Mouse (Mus musculus) liver, embryonic 13.5 days (tissue): ENCODE measurements around the gene Tfap4. TPM values are rescaled to one million over a fixed set of nuclear protein-coding genes. Genes with fewer than 3 reads are reported as not detected.

ENCODE experiments used
- ATAC-seq: fragments of 200-750 bp; cut with Nextera tagmentation; 2 replicates; pipeline ENCODE4 v1.8.0; 2017; ENCODE audit warnings: low read depth, mild to moderate bottlenecking, moderate number of reproducible peaks, moderate library complexity
- DNase-seq: peaks from one replicate; pipeline ENCODE4 v3.0.0; 2022
- H3K27ac ChIP-seq: fragments of 300-500 bp; sonication (generic); 2 replicates; pipeline ENCODE4 v1.5.1; 2015; ENCODE audit warnings: moderate library complexity, mild to moderate bottlenecking, inconsistent platforms
- H3K27me3 ChIP-seq: fragments of 300-500 bp; sonication (generic); 2 replicates; pipeline ENCODE4 v1.6.1; 2015; ENCODE audit warnings: mild to moderate bottlenecking, inconsistent platforms
- H3K36me3 ChIP-seq: fragments of 300-500 bp; sonication (generic); 2 replicates; pipeline ENCODE4 v1.6.1; 2015; ENCODE audit warnings: mild to moderate bottlenecking, inconsistent platforms
- H3K4me1 ChIP-seq: fragments of 300-500 bp; sonication (generic); replicated peaks from 2 replicates; pipeline ENCODE4 v1.6.1; 2015; ENCODE audit warnings: inconsistent platforms
- H3K4me2 ChIP-seq: fragments of 300-500 bp; sonication (generic); 2 replicates; pipeline ENCODE4 v1.6.1; 2015; ENCODE audit warnings: inconsistent platforms, mild to moderate bottlenecking, moderate library complexity
- H3K4me3 ChIP-seq: fragments of 300-500 bp; sonication (generic); replicated peaks from 2 replicates; pipeline ENCODE4 v1.5.1; 2015; ENCODE audit warnings: mild to moderate bottlenecking, inconsistent platforms
- H3K9ac ChIP-seq: fragments of 300-500 bp; sonication (generic); 2 replicates; pipeline ENCODE4 v1.6.1; 2015; ENCODE audit warnings: mild to moderate bottlenecking, inconsistent platforms
- H3K9me3 ChIP-seq: fragments of 300-500 bp; sonication (generic); replicated peaks from 2 replicates; pipeline ENCODE4 v1.6.1; 2016; ENCODE audit warnings: inconsistent platforms
- WGBS: fragments of 180-500 bp; shearing (Covaris S2); methylation state at CpG from one replicate; pipeline ENCODE4 v1.1.7; 2015; ENCODE audit not compliant: insufficient replicate concordance; 5-methylcytosine and 5-hydroxymethylcytosine counted together
- polyA plus RNA-seq: library from polyadenylated mRNA; unstranded; fragments of >200 nt; fragmentation: Nextera tagmentation; extraction: Ambion mirVana; gene quantifications from 2 replicates; pipeline ENCODE4 v1.2.1, GENCODE M21; 2015

Tfap4 gene
- polyA plus RNA-seq, 1 experiment from 2014 or later = 8.4 TPM

DNA sequence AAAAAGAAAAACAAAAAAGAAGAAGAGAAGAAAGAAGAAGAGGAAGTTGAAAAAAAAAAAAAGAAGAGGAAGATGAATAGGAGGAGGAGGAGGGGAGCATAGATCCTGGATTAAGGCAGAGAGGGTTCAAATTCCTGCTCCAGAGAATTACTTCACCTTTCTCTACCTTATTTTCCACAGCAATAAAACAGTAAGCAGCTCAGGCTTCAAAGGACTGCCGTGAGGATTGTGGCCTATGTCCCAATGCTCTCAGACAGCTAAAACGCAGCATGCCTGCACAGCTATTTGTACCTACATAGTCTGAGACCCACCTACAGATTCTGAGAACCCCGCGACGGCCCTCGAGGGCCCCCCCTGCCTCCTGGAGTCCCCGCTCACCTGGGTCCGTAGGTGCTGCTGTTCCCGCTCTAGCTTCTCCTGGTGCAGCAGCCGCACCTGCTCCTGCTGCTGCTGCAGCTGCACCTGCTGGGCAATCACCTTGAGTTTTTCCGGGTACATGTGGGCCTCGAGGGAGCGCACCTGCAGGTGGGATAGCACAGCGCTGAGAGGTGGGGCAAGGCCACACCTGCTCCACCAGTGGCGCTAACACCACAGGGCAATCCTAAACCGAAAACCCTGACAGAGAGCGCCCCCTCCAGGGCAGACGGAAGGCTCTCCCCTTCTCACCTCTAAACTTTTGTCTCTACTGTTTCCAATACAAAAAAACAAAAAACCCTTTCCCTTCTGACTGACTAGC lies 10.5 kb downstream of the Tfap4 start:
- no peak for DNase-seq
- Histone ChIP-seq H3K27ac (no peak overlapping the region), H3K4me2 (no peak overlapping the region), H3K27me3 (no peaks in the 10 kb centered on the region), H3K4me1 (peaks cover 50% of the 10 kb centered on the region), H3K9me3 (no peaks in the 10 kb centered on the region), H3K36me3 (peaks cover 72% of the 10 kb centered on the region), H3K4me3 (no peak overlapping the region), H3K9ac (no peak overlapping the region)
- no peak for ATAC-seq
- WGBS = 86% methylated on average over 18 of the region's 18 CpGs

DNA sequence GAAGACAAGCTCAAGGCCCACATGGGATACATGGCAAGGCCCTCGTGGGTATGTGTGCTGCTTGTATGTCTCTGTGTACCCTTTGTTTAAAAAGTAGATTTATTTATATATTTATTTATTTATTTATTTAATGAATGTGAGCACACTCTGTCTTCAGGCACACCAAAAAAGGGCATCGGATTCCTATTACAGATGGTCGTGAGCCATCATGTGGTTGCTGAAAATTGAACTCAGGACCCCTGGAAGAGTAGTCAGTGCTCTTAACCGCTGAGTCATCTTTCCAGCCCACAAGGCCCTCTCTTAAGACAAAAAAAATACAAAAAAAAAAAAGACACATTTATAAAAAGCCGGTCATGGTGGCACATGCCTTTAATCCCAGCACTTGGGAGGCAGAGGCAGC lies 12.0 kb downstream of the Tfap4 start:
- Histone ChIP-seq H3K27ac (no peak overlapping the region), H3K9me3 (no peaks in the 10 kb centered on the region), H3K36me3 (peaks cover 72% of the 10 kb centered on the region), H3K4me2 (no peak overlapping the region), H3K4me3 (no peak overlapping the region), H3K4me1 (peaks cover 44% of the 10 kb centered on the region), H3K27me3 (no peaks in the 10 kb centered on the region), H3K9ac (no peak overlapping the region)
- WGBS = 77% methylated on average over 5 of the region's 5 CpGs
- DNase-seq (no peak), ATAC-seq (no peak)

DNA sequence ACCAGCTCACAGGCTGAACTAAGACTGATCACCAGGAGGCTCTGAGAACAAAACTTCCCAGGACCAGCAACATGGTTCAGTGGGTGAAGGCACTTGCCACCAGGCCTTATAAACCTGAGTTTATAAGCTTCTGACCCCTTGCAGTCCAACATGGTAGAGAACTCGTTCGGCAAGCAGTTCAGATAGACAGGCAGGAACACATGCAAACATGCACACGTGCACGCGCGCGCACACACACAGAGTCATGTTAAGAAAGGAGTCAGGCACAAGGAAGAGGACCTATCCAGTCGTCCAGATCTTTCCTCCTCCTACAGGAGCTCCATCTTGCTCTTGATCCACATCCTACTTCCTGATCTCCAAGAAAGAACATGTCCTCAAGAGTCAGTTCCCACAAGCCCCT lies 12.8 kb downstream of the Tfap4 start:
- H3K27ac ChIP-seq = no peak overlapping the region
- no peaks in the 10 kb centered on the region for H3K9me3 ChIP-seq
- ATAC-seq (no peak), DNase-seq (no peak)
- H3K27me3 ChIP-seq = no peaks in the 10 kb centered on the region
- 87% methylated on average over 8 of the region's 8 CpGs for WGBS
- H3K36me3 ChIP-seq = peaks cover 70% of the 10 kb centered on the region
- H3K4me2 ChIP-seq = no peak overlapping the region
- H3K4me1 ChIP-seq = peaks cover 42% of the 10 kb centered on the region
- H3K4me3 ChIP-seq = no peak overlapping the region
- no peak overlapping the region for H3K9ac ChIP-seq

GRCm38 (mm10) chr16:4544845-4545244 lies 14.8 kb downstream of the Tfap4 start:
- WGBS = 72% methylated on average over 9 of the region's 9 CpGs
- peaks cover 40% of the 10 kb centered on the region for H3K4me1 ChIP-seq
- H3K27ac ChIP-seq = no peak overlapping the region
- ATAC-seq (no peak), DNase-seq (no peak)
- no peaks in the 10 kb centered on the region for H3K9me3 ChIP-seq
- no peak overlapping the region for H3K4me2 ChIP-seq
- no peaks in the 10 kb centered on the region for H3K27me3 ChIP-seq
- no peak overlapping the region for H3K9ac ChIP-seq
- no peak overlapping the region for H3K4me3 ChIP-seq
- H3K36me3 ChIP-seq = peaks cover 56% of the 10 kb centered on the region

- H3K27me3 ChIP-seq = no peaks in the 10 kb centered on the region
- 63% methylated on average over 3 of the region's 3 CpGs for WGBS
- H3K4me2 ChIP-seq = no peak overlapping the region
- H3K9me3 ChIP-seq = no peaks in the 10 kb centered on the region
- no peak overlapping the region for H3K9ac ChIP-seq
- H3K27ac ChIP-seq = peak overlapping the region; percentile 40
- H3K4me3 ChIP-seq = no peak overlapping the region
- no peak for DNase-seq
- ATAC-seq = no peak
- peaks cover 37% of the 10 kb centered on the region for H3K4me1 ChIP-seq
- peaks cover 40% of the 10 kb centered on the region for H3K36me3 ChIP-seq
Measured at GRCm38 (mm10) chr16:4543266-4543665, 16.4 kb downstream of the Tfap4 start.

GRCm38 (mm10) chr16:4542236-4542774 lies 17.3 kb downstream of the Tfap4 start:
- H3K27ac ChIP-seq = peak overlapping the region; percentile 64
- H3K9ac ChIP-seq = peak overlapping the region; percentile 61
- ATAC-seq = no peak

DNA sequence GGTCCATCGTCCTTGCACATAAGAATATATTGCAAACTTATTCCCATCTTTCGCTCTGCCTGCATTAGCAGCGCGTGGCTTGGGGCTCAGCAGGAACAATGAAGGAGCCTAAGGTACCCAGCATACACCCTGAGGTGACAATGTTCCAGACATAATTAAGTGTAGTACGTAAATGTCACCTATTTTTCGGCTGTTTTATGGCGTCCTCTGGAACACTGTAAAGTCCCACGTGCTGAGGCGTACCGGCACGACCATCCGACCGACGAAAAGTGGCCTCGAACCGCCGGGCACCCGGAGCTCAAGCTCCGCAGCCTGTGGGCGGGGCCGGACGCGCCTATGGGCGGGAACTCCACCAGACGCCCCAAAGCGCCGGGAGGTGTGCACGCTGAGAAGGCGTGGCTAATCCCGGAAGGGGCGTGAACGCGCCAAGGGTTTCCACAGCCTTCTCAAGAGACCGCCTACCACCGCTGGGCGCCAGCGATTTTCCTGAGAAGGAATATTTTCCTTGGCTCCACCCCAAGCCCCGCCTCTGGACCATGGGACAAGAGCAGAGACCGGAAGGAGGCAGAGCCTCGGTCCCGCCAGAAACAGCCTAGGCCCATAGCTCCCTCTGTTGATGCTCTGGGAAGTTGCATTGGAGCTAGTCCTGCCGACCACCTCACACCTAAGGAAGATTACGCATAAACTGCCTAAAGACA lies 18.0 kb downstream of the Tfap4 start, which contains the start of gene Srl:
Gene Srl, minus strand, starts transcription at position 316 of the 698 bp plus-strand sequence.
- H3K4me1 ChIP-seq = peaks cover 44% of the 10 kb centered on the region

More at GRCm38 (mm10) chr16:4542236-4542774, 17.3 kb downstream of the Tfap4 start:
- 48% methylated on average over 7 of the region's 7 CpGs for WGBS
- H3K27me3 ChIP-seq = no peaks in the 10 kb centered on the region
- DNase-seq = no peak
- H3K4me2 ChIP-seq = peak overlapping the region; percentile 75
- peak overlapping the region; percentile 58 for H3K4me3 ChIP-seq
- H3K36me3 ChIP-seq = peaks cover 30% of the 10 kb centered on the region
- no peaks in the 10 kb centered on the region for H3K9me3 ChIP-seq
- H3K4me1 ChIP-seq = peaks cover 44% of the 10 kb centered on the region

GRCm38 (mm10) chr16:4541033-4541432 lies 18.6 kb downstream of the Tfap4 start:
- Histone ChIP-seq H3K4me2 (peak overlapping the region; percentile 75), H3K27ac (no peak overlapping the region), H3K9ac (peak overlapping the region; percentile 67), H3K9me3 (no peaks in the 10 kb centered on the region), H3K4me1 (peaks cover 44% of the 10 kb centered on the region), H3K4me3 (peak overlapping the region; percentile 58), H3K27me3 (no peaks in the 10 kb centered on the region), H3K36me3 (peaks cover 18% of the 10 kb centered on the region)
- WGBS = 47% methylated on average over 4 of the region's 4 CpGs
- ATAC-seq (no peak), DNase-seq (no peak)

More for the DNA sequence above, 18.0 kb downstream of the Tfap4 start, which contains the start of gene Srl:
- ATAC-seq = peak; percentile 93
- Histone ChIP-seq H3K4me2 (peak within 1 kb of the TSS; percentile 75), H3K9me3 (no peaks in the 10 kb centered on the region), H3K9ac (peak within 1 kb of the TSS; percentile 67), H3K27me3 (no peaks in the 10 kb centered on the region), H3K4me3 (peak within 1 kb of the TSS; percentile 58), H3K36me3 (peaks cover 24% of the 10 kb centered on the region), H3K27ac (peak within 1 kb of the TSS; percentile 64)
- DNase-seq = peak; percentile 100
- WGBS = under 1% methylated on average over 43 of the region's 43 CpGs

DNA sequence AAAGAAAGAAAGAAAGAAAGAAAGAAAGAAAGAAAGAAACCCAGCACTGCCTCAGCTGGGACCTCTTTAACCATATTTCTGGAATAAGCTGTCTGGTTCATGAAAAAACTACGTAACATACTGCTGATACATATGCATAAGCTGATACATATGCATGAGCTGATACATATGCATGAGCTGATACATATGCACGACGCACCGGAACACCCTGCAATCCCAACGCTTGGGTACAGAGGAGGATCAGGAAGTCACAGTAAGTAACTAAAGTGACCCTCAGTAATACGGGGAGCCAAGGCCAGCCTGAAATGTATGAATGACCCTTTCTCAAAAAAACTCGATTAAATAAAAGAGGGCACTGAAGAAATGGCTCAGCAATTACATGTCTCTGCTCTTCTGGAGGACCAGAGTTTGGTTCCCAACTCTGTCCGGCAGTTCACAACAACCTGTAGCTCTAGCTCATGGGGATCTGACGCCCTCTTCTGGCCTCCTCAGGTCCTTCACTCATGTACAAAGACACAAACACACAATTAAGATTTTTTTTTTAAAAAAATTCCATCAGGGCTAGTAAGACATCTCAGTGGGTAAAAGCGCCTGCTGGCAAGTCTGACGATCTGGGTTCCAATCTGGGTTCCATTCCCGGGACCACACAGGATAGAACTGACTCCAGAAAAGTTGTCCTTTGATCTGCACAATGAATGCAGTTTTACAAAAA lies 19.4 kb downstream of the Tfap4 start:
- ATAC-seq = no peak
- 79% methylated on average over 12 of the region's 12 CpGs for WGBS
- Histone ChIP-seq H3K36me3 (peaks cover 10% of the 10 kb centered on the region), H3K4me2 (no peak overlapping the region), H3K9me3 (no peaks in the 10 kb centered on the region), H3K27me3 (no peaks in the 10 kb centered on the region), H3K9ac (no peak overlapping the region), H3K4me3 (no peak overlapping the region), H3K27ac (no peak overlapping the region), H3K4me1 (peaks cover 38% of the 10 kb centered on the region)
- DNase-seq = no peak

GRCm38 (mm10) chr16:4539521-4539920 lies 20.1 kb downstream of the Tfap4 start:
- no peak overlapping the region for H3K4me2 ChIP-seq
- H3K36me3 ChIP-seq = 0 out of 2 replicates have a peak, but pooled peaks cover 4% of the 10 kb centered on the region
- H3K9me3 ChIP-seq = no peaks in the 10 kb centered on the region
- no peaks in the 10 kb centered on the region for H3K27me3 ChIP-seq
- no peak overlapping the region for H3K4me3 ChIP-seq
- no peak overlapping the region for H3K9ac ChIP-seq
- ATAC-seq (no peak), DNase-seq (no peak)
- no peak overlapping the region for H3K27ac ChIP-seq
- H3K4me1 ChIP-seq = peaks cover 33% of the 10 kb centered on the region
- 69% methylated on average over 4 of the region's 4 CpGs for WGBS
